Mouse (Mus musculus) bone marrow, adult 2 months (tissue): Measurements from ENCODE around the gene Rps15.

Experiments
- CTCF ChIP-seq: fragments of 200-500 bp; IDR thresholded peaks from 2 replicates; pipeline ENCODE4 v1.5.1; 2011; ENCODE audit warnings: low read length, control low read depth; ENCODE audit not compliant: control insufficient read depth, insufficient read depth
- POLR2A ChIP-seq: fragments of 200-500 bp; IDR thresholded peaks from 2 replicates; pipeline ENCODE4 v1.6.1; 2011; ENCODE audit warnings: low read depth, mild to moderate bottlenecking, control low read depth, low read length, borderline replicate concordance; ENCODE audit not compliant: control insufficient read depth

DNA sequence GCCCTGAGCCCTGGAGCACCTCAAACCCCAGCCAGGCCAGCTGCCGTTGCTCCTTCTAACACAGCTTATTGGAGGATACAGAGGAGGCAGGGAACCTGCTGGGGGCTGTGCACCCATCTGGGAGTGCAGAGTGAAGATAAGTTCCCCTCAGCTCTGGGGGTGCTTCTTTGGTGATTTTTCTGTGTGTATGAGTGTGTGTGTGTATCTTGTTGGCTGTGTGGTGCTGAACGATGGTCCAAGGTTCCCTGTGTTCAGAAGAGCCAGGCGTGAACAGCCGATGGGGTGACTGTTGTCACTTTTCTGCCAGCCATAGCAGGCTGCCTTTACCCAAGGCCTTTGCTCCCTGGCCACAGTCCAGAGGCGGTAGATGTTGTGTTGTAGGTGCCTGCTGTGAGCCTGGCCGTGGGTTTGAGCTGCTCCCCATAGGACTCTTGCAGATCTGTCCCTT is 21.5 kb upstream of the Rps15 start:
- TF ChIP-seq CTCF, result no peak
- no peak for TF ChIP-seq POLR2A
